9 mouse cellular contexts compared by ENCODE assay signal in genomic region chr10:38968326-38969072, GRCm38 (mm10). TPM values are rescaled to one million over a fixed set of nuclear protein-coding genes. Genes with fewer than 3 reads are reported as not detected.
DNase-seq lines count a peak whose midpoint lies in the region; ATAC-seq and TF ChIP-seq lines count a peak whose summit lies in the region.
"Had no signal": no experiment of that assay in that cellular context is flagged by ENCODE, and none has a peak within 500 bp of the region (broad histone marks: within the 10 kb centered on the region; RNA-seq: fewer than 3 reads in every experiment).

No protein-coding gene starts in this region.

- H3K36me3 ChIP-seq in liver, postnatal 0 days (replicated peaks; ENCODE audit: insufficient read depth, low read length): no peaks in the 10 kb centered on the region
- H3K36me3 ChIP-seq in liver, embryonic 12.5 days: no peaks in the 10 kb centered on the region
- H3K36me3 ChIP-seq in heart, embryonic 10.5 days: peaks cover 2% of the 10 kb centered on the region; the same call in 1 of the 2 replicates
- no peaks in the 10 kb centered on the region for H3K36me3 ChIP-seq in hindbrain, embryonic 13.5 days
- H3K36me3 ChIP-seq in neural tube, embryonic 13.5 days: no peaks in the 10 kb centered on the region

- peak overlapping the region; percentile 11; the same call in 1 of the 2 replicates for H3K4me2 ChIP-seq in liver, postnatal 0 days (ENCODE audit: low read depth, low read length)
- no peak overlapping the region for H3K4me2 ChIP-seq in liver, embryonic 12.5 days
- H3K4me2 ChIP-seq in hindbrain, embryonic 13.5 days: peak overlapping the region; percentile 32
- peak overlapping the region; percentile 67 for H3K4me2 ChIP-seq in neural tube, embryonic 13.5 days

- TF ChIP-seq EP300 in liver, postnatal 0 days (IDR thresholded peaks at IDR 0.05; ENCODE audit: low read depth): no peak

- H3K27ac ChIP-seq in liver, postnatal 0 days (ENCODE audit: low read depth): no peak overlapping the region
- H3K27ac ChIP-seq in liver, embryonic 12.5 days: no peak overlapping the region
- peak overlapping the region; percentile 59 for H3K27ac ChIP-seq in heart, embryonic 10.5 days
- no peak overlapping the region for H3K27ac ChIP-seq in hindbrain, embryonic 13.5 days
- no peak overlapping the region for H3K27ac ChIP-seq in neural tube, embryonic 13.5 days (replicated peaks)

- no peak for DNase-seq in liver, postnatal 0 days
- no peak for DNase-seq in heart, embryonic 10.5 days (ENCODE audit: low spot score)
- no peak for DNase-seq in spleen, postnatal 14 days (ENCODE audit: low spot score in 2 of 2)
- no peak for DNase-seq in thymus, postnatal 0 days (ENCODE audit: low spot score)
- no peak for DNase-seq in c-Kit-positive CD71-positive TER-119-positive erythroid progenitor cells, embryonic 14.5 days (ENCODE audit: low spot score)
- DNase-seq: cerebellum, adult 18-20 months had no signal

- H3K27me3 ChIP-seq in liver, postnatal 0 days (ENCODE audit: insufficient read depth, low read length): 0 out of 2 replicates have a peak, but pooled peaks cover 4% of the 10 kb centered on the region
- H3K27me3 ChIP-seq in liver, embryonic 12.5 days (replicated peaks): peaks cover 22% of the 10 kb centered on the region
- H3K27me3 ChIP-seq in heart, embryonic 10.5 days (ENCODE audit: insufficient read depth, poor library complexity, severe bottlenecking): no peaks in the 10 kb centered on the region
- 0 out of 2 replicates have a peak, but pooled peaks cover 3% of the 10 kb centered on the region for H3K27me3 ChIP-seq in hindbrain, embryonic 13.5 days
- no peaks in the 10 kb centered on the region for H3K27me3 ChIP-seq in neural tube, embryonic 13.5 days

- H3K9ac ChIP-seq in liver, postnatal 0 days (replicated peaks): no peak overlapping the region
- H3K9ac ChIP-seq in liver, embryonic 12.5 days: no peak overlapping the region
- H3K9ac ChIP-seq in hindbrain, embryonic 13.5 days: no peak overlapping the region
- no peak overlapping the region for H3K9ac ChIP-seq in neural tube, embryonic 13.5 days

- 73% methylated on average over 10 of the region's 10 CpGs for WGBS in liver, postnatal 0 days (ENCODE audit: insufficient replicate concordance)
- WGBS in liver, embryonic 12.5 days (ENCODE audit: insufficient replicate concordance): 66% methylated on average over 10 of the region's 10 CpGs
- WGBS in heart, embryonic 10.5 days: 53% methylated on average over 10 of the region's 10 CpGs
- WGBS in hindbrain, embryonic 13.5 days: 80% methylated on average over 10 of the region's 10 CpGs
- 73% methylated on average over 10 of the region's 10 CpGs for WGBS in neural tube, embryonic 13.5 days

- no peak for ATAC-seq in liver, postnatal 0 days
- ATAC-seq in liver, embryonic 12.5 days: no peak
- no peak for ATAC-seq in hindbrain, embryonic 13.5 days (ENCODE audit: low FRiP score)
- ATAC-seq in neural tube, embryonic 13.5 days (ENCODE audit: low read depth): no peak

- H3K9me3 ChIP-seq in liver, postnatal 0 days (ENCODE audit: low read length): no peaks in the 10 kb centered on the region
- H3K9me3 ChIP-seq in liver, embryonic 12.5 days (replicated peaks): no peaks in the 10 kb centered on the region
- no peaks in the 10 kb centered on the region for H3K9me3 ChIP-seq in heart, embryonic 10.5 days
- H3K9me3 ChIP-seq in hindbrain, embryonic 13.5 days: no peaks in the 10 kb centered on the region
- H3K9me3 ChIP-seq in neural tube, embryonic 13.5 days: no peaks in the 10 kb centered on the region

- no peak overlapping the region for H3K4me3 ChIP-seq in liver, postnatal 0 days (ENCODE audit: low read depth, low read length)
- no peak overlapping the region for H3K4me3 ChIP-seq in liver, embryonic 12.5 days
- H3K4me3 ChIP-seq in heart, embryonic 10.5 days: peak overlapping the region; percentile 75
- H3K4me3 ChIP-seq in hindbrain, embryonic 13.5 days: peak overlapping the region; percentile 14; the same call in 1 of the 2 replicates
- H3K4me3 ChIP-seq in neural tube, embryonic 13.5 days: peak overlapping the region; percentile 30

- H3K4me1 ChIP-seq in liver, postnatal 0 days (ENCODE audit: insufficient read depth): no peaks in the 10 kb centered on the region
- no peaks in the 10 kb centered on the region for H3K4me1 ChIP-seq in liver, embryonic 12.5 days
- H3K4me1 ChIP-seq in heart, embryonic 10.5 days: peaks cover 48% of the 10 kb centered on the region
- peaks cover 22% of the 10 kb centered on the region for H3K4me1 ChIP-seq in hindbrain, embryonic 13.5 days (replicated peaks)
- peaks cover 13% of the 10 kb centered on the region for H3K4me1 ChIP-seq in neural tube, embryonic 13.5 days (replicated peaks)

- no peak for TF ChIP-seq CTCF in liver, postnatal 0 days (IDR thresholded peaks at IDR 0.05; ENCODE audit: low read depth)

RNA-seq across cellular contexts. Expression of gene Lama4, which starts 3.2 kb away (rescaled TPM):
- 1.7 and 2.4 TPM in 2 replicates for polyA plus RNA-seq in liver, postnatal 0 days (2015; fragmentation: Nextera tagmentation; extraction: Ambion mirVana)
- polyA plus RNA-seq in liver, embryonic 12.5 days (2016; fragmentation: Nextera tagmentation; extraction: Ambion mirVana): 2.8 and 3.2 TPM in 2 replicates
- polyA plus RNA-seq in heart, embryonic 10.5 days (2016; fragmentation: Nextera tagmentation; extraction: Ambion mirVana): 60.0 and 129 TPM in 2 replicates
- polyA plus RNA-seq in hindbrain, embryonic 13.5 days (2015; fragmentation: Nextera tagmentation; extraction: Ambion mirVana): 22.3 and 23.3 TPM in 2 replicates
- 33.3 and 36.7 TPM in 2 replicates for polyA plus RNA-seq in neural tube, embryonic 13.5 days (2015; fragmentation: Nextera tagmentation; extraction: Ambion mirVana)
- polyA plus RNA-seq in thymus, postnatal 0 days (2015; fragmentation: Nextera tagmentation; extraction: Ambion mirVana): 7.5 and 7.8 TPM in 2 replicates

Comparison
In these comparisons a context has a peak if more than half of its experiments do, and no peak if none do; other contexts are left out.
1. H3K4me3 ChIP-seq: peak in heart, embryonic 10.5 days (single experiment), hindbrain, embryonic 13.5 days (single experiment) and neural tube, embryonic 13.5 days (single experiment); none in liver, postnatal 0 days (single experiment) and liver, embryonic 12.5 days (single experiment).